Mouse (Mus musculus) myocyte (in vitro differentiated cells): Measurements from ENCODE around the gene Ube2l6. TPM values are rescaled to one million over a fixed set of nuclear protein-coding genes. Genes with fewer than 3 reads are reported as not detected.

Experiments
- H3K27me3 ChIP-seq: one replicate; pipeline ENCODE4 v1.6.1; 2011; ENCODE audit not compliant: control insufficient read depth, insufficient read depth, insufficient read length
- H3K36me3 ChIP-seq: one replicate; pipeline ENCODE4 v1.6.1; 2011; ENCODE audit not compliant: control insufficient read depth, insufficient read depth
- H3K4me2 ChIP-seq: one replicate; pipeline ENCODE4 v1.6.1; 2011; ENCODE audit warnings: low read depth, control low read depth
- H3K4me3 ChIP-seq: one replicate; pipeline ENCODE4 v1.5.1; 2011; ENCODE audit warnings: mild to moderate bottlenecking, control low read depth, moderate library complexity
- H3K79me2 ChIP-seq: one replicate; pipeline ENCODE4 v1.6.1; 2011; ENCODE audit not compliant: control insufficient read depth, insufficient read depth
- H3ac ChIP-seq: one replicate; pipeline ENCODE4 v1.6.1; 2011; ENCODE audit not compliant: control insufficient read depth, insufficient read length
- CEBPB ChIP-seq: IDR thresholded peaks from 2 replicates; pipeline ENCODE4 v1.6.1; 2011; ENCODE audit warnings: mild to moderate bottlenecking, moderate library complexity; ENCODE audit not compliant: poor library complexity, insufficient read depth, severe bottlenecking
- E2F4 ChIP-seq: IDR thresholded peaks from one replicate; pipeline ENCODE4 v1.6.1; 2011; ENCODE audit warnings: mild to moderate bottlenecking, control low read depth, moderate library complexity; ENCODE audit not compliant: insufficient read depth
- MAX ChIP-seq: IDR thresholded peaks from one replicate; pipeline ENCODE4 v1.6.1; 2011; ENCODE audit warnings: low read depth, mild to moderate bottlenecking, control low read depth
- MYOD1 ChIP-seq, 3 experiments: IDR thresholded peaks; one replicate each; pipeline ENCODE4 v1.6.1; 2011; ENCODE audit warnings: control low read depth in 2 of 3, low read depth in 2 of 3, mild to moderate bottlenecking in 2 of 3, moderate library complexity in 1 of 3; ENCODE audit not compliant: insufficient read length in 2 of 3, control insufficient read depth in 1 of 3
- MYOG ChIP-seq, 3 experiments: IDR thresholded peaks; one replicate each; pipeline ENCODE4 v1.6.1; 2011; ENCODE audit warnings: control low read depth in 2 of 3, low read depth in 2 of 3, mild to moderate bottlenecking in 2 of 3; ENCODE audit not compliant: insufficient read length in 2 of 3, control insufficient read depth in 1 of 3, insufficient read depth in 1 of 3
- POLR2A ChIP-seq: IDR thresholded peaks from one replicate; pipeline ENCODE4 v1.6.1; 2011; ENCODE audit warnings: low read depth, mild to moderate bottlenecking, control low read depth, moderate library complexity; ENCODE audit not compliant: insufficient read length
- POLR2AphosphoS2 ChIP-seq: IDR thresholded peaks from one replicate; pipeline ENCODE4 v1.6.1; 2011; ENCODE audit warnings: low read depth, control low read depth; ENCODE audit not compliant: insufficient read length
- REST ChIP-seq: IDR thresholded peaks from one replicate; pipeline ENCODE4 v1.6.1; 2011; ENCODE audit warnings: mild to moderate bottlenecking, control low read depth, moderate library complexity; ENCODE audit not compliant: insufficient read depth, insufficient read length
- SRF ChIP-seq: IDR thresholded peaks from one replicate; pipeline ENCODE4 v1.6.1; 2011; ENCODE audit warnings: low read depth; ENCODE audit not compliant: control insufficient read depth, insufficient read length
- TCF12 ChIP-seq: IDR thresholded peaks from one replicate; pipeline ENCODE4 v1.6.1; 2011; ENCODE audit warnings: mild to moderate bottlenecking, control low read depth; ENCODE audit not compliant: poor library complexity, insufficient read depth, severe bottlenecking
- TCF3 ChIP-seq: IDR thresholded peaks from one replicate; pipeline ENCODE4 v1.6.1; 2011; ENCODE audit warnings: low read depth, control low read depth; ENCODE audit not compliant: insufficient read length
- USF1 ChIP-seq: IDR thresholded peaks from one replicate; pipeline ENCODE4 v1.6.1; 2011; ENCODE audit warnings: low read depth, mild to moderate bottlenecking, control low read depth, moderate library complexity
- polyA plus RNA-seq: library from polyadenylated mRNA; unstranded; fragments of >200 nt; fragmentation: generic; extraction: Trizol; gene quantifications from one replicate; pipeline ENCODE4 v1.2.1, GENCODE M21; 2012; ENCODE audit warnings: missing spikeins

Gene Ube2l6
- polyA plus RNA-seq, 1 experiment = 16.2 TPM

- TF ChIP-seq USF1 (peak; percentile 46), POLR2AphosphoS2 (no peak)
- Histone ChIP-seq H3K4me3 (no peak overlapping the region), H3K36me3 (no peaks in the 10 kb centered on the region), H3ac (no peak overlapping the region), H3K27me3 (no peaks in the 10 kb centered on the region), H3K79me2 (no peaks in the 10 kb centered on the region), H3K4me2 (no peak overlapping the region)
These were observed 37.3 kb upstream of the Ube2l6 start for GRCm38 (mm10) chr2:84761309-84761708.

DNA sequence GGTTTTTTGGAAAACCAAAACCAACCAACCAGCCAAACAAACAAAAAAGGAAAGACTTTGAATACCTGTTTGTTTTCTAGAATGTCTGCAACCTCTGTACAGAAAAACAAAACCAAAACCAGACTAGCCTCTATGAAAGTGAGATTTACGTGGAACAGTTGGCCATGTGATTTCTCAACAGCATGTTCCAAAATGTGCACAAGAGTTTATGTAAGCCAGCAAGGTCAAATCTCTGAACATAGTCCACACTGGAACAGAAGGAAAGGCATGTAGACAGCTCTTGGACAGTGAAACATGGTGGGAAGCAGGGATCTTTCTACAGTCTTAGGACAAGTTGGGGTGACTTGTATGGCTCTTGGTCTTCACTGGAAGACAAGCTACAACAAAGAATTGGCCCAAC lies 36.8 kb upstream of the Ube2l6 start:
- Histone ChIP-seq H3K79me2 (no peaks in the 10 kb centered on the region), H3K27me3 (no peaks in the 10 kb centered on the region), H3K4me3 (no peak overlapping the region), H3K36me3 (no peaks in the 10 kb centered on the region), H3ac (no peak overlapping the region), H3K4me2 (no peak overlapping the region)
- TF ChIP-seq SRF (no peak), CEBPB (no peak), USF1 (no peak), MYOD1 (IDR thresholded peaks at IDR 0.05; ENCODE audit: control insufficient read depth in 1 of 3, insufficient read length in 2 of 3, low read depth in 2 of 3) (no peak), MAX (no peak), MYOG (IDR thresholded peaks at IDR 0.05; ENCODE audit: control insufficient read depth in 1 of 3, insufficient read depth in 1 of 3, insufficient read length in 2 of 3, low read depth in 2 of 3) (no peak), TCF3 (no peak)

GRCm38 (mm10) chr2:84762295-84762694 lies 36.3 kb upstream of the Ube2l6 start:
- no peaks in the 10 kb centered on the region for H3K27me3 ChIP-seq
- H3K79me2 ChIP-seq = no peaks in the 10 kb centered on the region
- TF ChIP-seq MYOG (IDR thresholded peaks at IDR 0.05; ENCODE audit: control insufficient read depth in 1 of 3, insufficient read depth in 1 of 3, insufficient read length in 2 of 3, low read depth in 2 of 3) (no peak), POLR2AphosphoS2 (no peak), TCF12 (no peak)
- no peak overlapping the region for H3K4me2 ChIP-seq
- H3K4me3 ChIP-seq = no peak overlapping the region
- H3ac ChIP-seq = no peak overlapping the region
- no peaks in the 10 kb centered on the region for H3K36me3 ChIP-seq

DNA sequence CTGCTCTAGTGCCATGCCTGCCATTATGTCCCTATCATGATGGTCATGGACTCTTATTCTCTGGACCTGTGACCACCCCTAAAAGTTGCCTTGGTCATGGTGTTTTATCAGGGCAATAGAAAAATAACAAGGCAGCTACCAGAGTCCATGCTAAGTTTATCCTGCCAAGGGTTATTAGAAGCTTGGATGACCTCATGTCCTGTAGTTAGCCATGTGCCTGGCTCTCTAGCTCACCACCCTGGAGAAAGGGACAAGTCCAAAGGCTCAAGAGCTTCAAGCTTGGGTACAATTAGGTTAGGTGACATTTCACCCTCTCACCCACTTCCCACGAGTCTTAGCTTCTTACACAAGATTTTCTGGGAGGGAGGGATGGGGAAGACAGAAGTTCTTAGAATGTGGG lies 35.8 kb upstream of the Ube2l6 start:
- Histone ChIP-seq H3K4me2 (no peak overlapping the region), H3K36me3 (no peaks in the 10 kb centered on the region), H3ac (no peak overlapping the region), H3K27me3 (no peaks in the 10 kb centered on the region), H3K4me3 (no peak overlapping the region), H3K79me2 (no peaks in the 10 kb centered on the region)
- TF ChIP-seq CEBPB (no peak), POLR2A (no peak), MYOG (IDR thresholded peaks at IDR 0.05; ENCODE audit: control insufficient read depth in 1 of 3, insufficient read depth in 1 of 3, insufficient read length in 2 of 3, low read depth in 2 of 3) (no peak), E2F4 (no peak), REST (no peak), USF1 (no peak), SRF (no peak), TCF12 (no peak), POLR2AphosphoS2 (no peak), MYOD1 (IDR thresholded peaks at IDR 0.05; ENCODE audit: control insufficient read depth in 1 of 3, insufficient read length in 2 of 3, low read depth in 2 of 3) (no peak)

GRCm38 (mm10) chr2:84770501-84770900 lies 28.1 kb upstream of the Ube2l6 start:
- TF ChIP-seq SRF (no peak), POLR2AphosphoS2 (no peak), POLR2A (no peak), CEBPB (no peak), TCF12 (no peak), USF1 (no peak), TCF3 (no peak), E2F4 (no peak), MAX (no peak), REST (no peak), MYOD1 (IDR thresholded peaks at IDR 0.05; ENCODE audit: control insufficient read depth in 1 of 3, insufficient read length in 2 of 3, low read depth in 2 of 3) (no peak), MYOG (IDR thresholded peaks at IDR 0.05; ENCODE audit: control insufficient read depth in 1 of 3, insufficient read depth in 1 of 3, insufficient read length in 2 of 3, low read depth in 2 of 3) (no peak)
- Histone ChIP-seq H3K4me2 (no peak overlapping the region), H3ac (no peak overlapping the region), H3K4me3 (no peak overlapping the region), H3K27me3 (no peaks in the 10 kb centered on the region), H3K36me3 (no peaks in the 10 kb centered on the region), H3K79me2 (no peaks in the 10 kb centered on the region)

DNA sequence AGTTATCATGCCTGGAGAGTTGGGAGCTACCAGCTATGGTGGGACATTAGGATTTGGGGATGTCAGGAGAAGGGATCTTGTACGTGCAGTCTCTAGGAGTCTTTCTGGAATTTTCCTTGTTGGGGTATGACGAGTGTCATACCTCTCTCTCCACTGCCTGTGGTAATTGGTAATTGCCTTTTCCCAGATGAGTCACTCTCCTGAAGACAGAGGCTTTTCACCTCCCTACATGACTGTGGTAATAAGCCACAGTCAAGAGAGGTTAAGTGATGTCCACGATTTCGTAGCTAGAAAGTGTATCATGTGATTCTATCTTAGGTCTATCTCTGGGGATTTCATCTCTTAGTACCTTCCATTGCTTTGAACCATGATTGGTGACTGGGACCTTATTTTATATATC lies 26.2 kb upstream of the Ube2l6 start:
- Histone ChIP-seq H3K36me3 (no peaks in the 10 kb centered on the region), H3K4me2 (peak overlapping the region; percentile 32), H3K79me2 (no peaks in the 10 kb centered on the region), H3K4me3 (no peak overlapping the region), H3K27me3 (no peaks in the 10 kb centered on the region), H3ac (no peak overlapping the region)
- TF ChIP-seq MAX = no peak
- no peak for TF ChIP-seq SRF
- TF ChIP-seq REST = no peak
- TF ChIP-seq TCF3 = no peak
- TF ChIP-seq CEBPB = no peak
- TF ChIP-seq E2F4 = no peak
- TF ChIP-seq MYOG (IDR thresholded peaks at IDR 0.05; ENCODE audit: control insufficient read depth in 1 of 3, insufficient read depth in 1 of 3, insufficient read length in 2 of 3, low read depth in 2 of 3) = no peak
- TF ChIP-seq TCF12 = no peak
- TF ChIP-seq POLR2AphosphoS2 = no peak
- no peak for TF ChIP-seq MYOD1 (IDR thresholded peaks at IDR 0.05; ENCODE audit: control insufficient read depth in 1 of 3, insufficient read length in 2 of 3, low read depth in 2 of 3)
- TF ChIP-seq POLR2A = no peak
- TF ChIP-seq USF1 = no peak
